Mouse (Mus musculus) ES-Bruce4 (cell line): ENCODE measurements around the gene Itsn1.

Experiments
- CTCF ChIP-seq: IDR thresholded peaks from one replicate; pipeline ENCODE4 v1.8.1; 2011; ENCODE audit warnings: low read depth, low read length
- POLR2A ChIP-seq: IDR thresholded peaks from one replicate; pipeline ENCODE4 v1.8.1; 2011; ENCODE audit warnings: low read length; ENCODE audit not compliant: insufficient read depth

- TF ChIP-seq CTCF (no peak), POLR2A (no peak)
Observed at GRCm38 (mm10) chr16:91900274-91900673, 171.2 kb downstream of the Itsn1 start.
